In the genomic region with DNA sequence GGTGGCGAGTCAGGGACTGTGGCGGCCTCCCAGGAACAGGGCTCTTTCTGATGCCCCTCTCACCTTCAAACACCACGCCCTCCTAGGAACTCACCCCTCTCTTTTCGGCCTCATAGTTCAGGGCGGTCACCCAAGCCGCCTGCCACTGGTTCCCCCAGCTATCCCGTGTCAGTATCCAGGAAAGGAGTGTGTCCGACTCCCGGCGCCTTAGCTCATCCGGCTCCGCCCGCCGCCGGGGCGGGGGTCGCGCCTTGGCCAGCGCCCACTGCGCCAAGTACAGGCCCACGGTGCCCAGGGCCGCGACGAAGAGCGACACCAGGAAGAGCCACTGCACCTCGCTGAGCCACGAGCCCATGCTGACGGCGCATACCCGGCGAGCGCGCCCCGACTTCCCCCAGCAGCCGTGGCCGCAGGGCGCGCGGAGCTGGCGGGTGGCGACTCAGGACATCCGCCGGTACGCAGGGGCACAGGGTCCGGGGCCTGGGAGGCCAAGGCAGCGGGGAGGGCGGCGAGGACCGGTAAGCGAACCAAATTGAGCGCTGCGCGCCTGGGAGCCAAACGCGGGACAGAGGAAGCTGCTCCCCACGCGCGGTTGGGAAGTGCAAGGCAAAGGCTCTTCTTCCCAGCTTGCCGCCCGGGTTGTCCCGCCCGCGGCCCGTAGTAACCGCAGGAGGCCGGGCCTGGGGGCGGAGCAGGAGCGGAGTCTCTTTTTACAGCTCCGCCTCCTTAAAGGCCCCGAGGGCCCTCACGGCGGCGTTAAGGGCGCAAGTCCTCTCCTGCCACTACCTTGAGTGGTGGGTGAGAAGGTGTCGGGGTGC, we compare ENCODE assay signal across 8 mouse cellular contexts. TPM values are rescaled to one million over a fixed set of nuclear protein-coding genes. Genes with fewer than 3 reads are reported as not detected.
A peak's percentile ranks its signal among the peaks of the same experiment; 100 is the strongest.
DNase-seq lines count a peak whose midpoint lies in the region; ATAC-seq and TF ChIP-seq lines count a peak whose summit lies in the region.

No protein-coding gene starts in this region.

- H3K27ac ChIP-seq in gastrocnemius, adult 2 months = peak overlapping the region; percentile 99
- peak overlapping the region; percentile 85 for H3K27ac ChIP-seq in hindbrain, postnatal 0 days
- H3K27ac ChIP-seq in left cerebral cortex, adult 2 months = peak overlapping the region; percentile 76
- H3K27ac ChIP-seq in macrophage = no peak overlapping the region

- under 1% methylated on average over 73 of the region's 75 CpGs for WGBS in hindbrain, postnatal 0 days
- under 1% methylated on average over 75 of the region's 75 CpGs for WGBS in macrophage (ENCODE audit: missing documents)

- no peaks in the 10 kb centered on the region for H3K36me3 ChIP-seq in hindbrain, postnatal 0 days (ENCODE audit: insufficient read depth, low read length)
- H3K36me3 ChIP-seq in macrophage (ENCODE audit: inconsistent target) = no peaks in the 10 kb centered on the region

- peaks cover 9% of the 10 kb centered on the region for H3K4me1 ChIP-seq in hindbrain, postnatal 0 days (ENCODE audit: insufficient read depth, low read length)

- intact Hi-C loops in gastrocnemius, adult 2 months (cut with DNase I) = loop anchor here (1.0 to 2.0 kb wide), 3 partner anchors 40 to 71 kb away; a partner anchor contains a TSS
- intact Hi-C loops in left cerebral cortex, adult 2 months (cut with DNase I) = loop anchor here (1.0 to 2.0 kb wide), 2 partner anchors 40 to 71 kb away; a partner anchor contains a TSS

- peak; percentile 95 for DNase-seq in gastrocnemius, adult 2 months
- peak; percentile 89 for DNase-seq in hindbrain, postnatal 0 days (ENCODE audit: low spot score)
- DNase-seq in left cerebral cortex, adult 2 months (ENCODE audit: extremely low spot score in 1 of 2, low spot score in 2 of 2) = peak; percentile 86 to 90
- peak; percentile 64 for DNase-seq in retina, postnatal 7 days (ENCODE audit: low read depth, low spot score)
- peak; percentile 87 to 90 for DNase-seq in urinary bladder, adult 18-20 months (ENCODE audit: low spot score in 2 of 2)

- no peaks in the 10 kb centered on the region for H3K79me2 ChIP-seq in macrophage (ENCODE audit: inconsistent target)

- H3K9me3 ChIP-seq in hindbrain, postnatal 0 days (ENCODE audit: low read length) = no peaks in the 10 kb centered on the region

- peak overlapping the region; percentile 83 for H3K4me2 ChIP-seq in hindbrain, postnatal 0 days (ENCODE audit: low read depth, low read length)

- H3K4me3 ChIP-seq in gastrocnemius, adult 2 months = peak overlapping the region; percentile 98
- H3K4me3 ChIP-seq in hindbrain, postnatal 0 days (ENCODE audit: low read length) = peak overlapping the region; percentile 64
- H3K4me3 ChIP-seq in left cerebral cortex, adult 2 months = peak overlapping the region; percentile 83
- H3K4me3 ChIP-seq in macrophage (ENCODE audit: inconsistent target) = peak overlapping the region; percentile 55

- H3K27me3 ChIP-seq in hindbrain, postnatal 0 days (ENCODE audit: insufficient read depth, low read length) = no peaks in the 10 kb centered on the region

- H3K9ac ChIP-seq in hindbrain, postnatal 0 days (replicated peaks; ENCODE audit: low read length) = peak overlapping the region; percentile 85

- peak; percentile 22; the same call in 1 of the 2 replicates for TF ChIP-seq CTCF in gastrocnemius, adult 2 months (IDR thresholded peaks at IDR 0.05)
- TF ChIP-seq CTCF in hindbrain, postnatal 0 days (IDR thresholded peaks at IDR 0.05; ENCODE audit: low read depth) = no peak
- no peak; the same call in none of the 2 replicates for TF ChIP-seq CTCF in left cerebral cortex, adult 2 months (IDR thresholded peaks at IDR 0.05)

- peak; percentile 88 for ATAC-seq in activated CD4-positive, CD25-positive, alpha-beta regulatory T cell, adult 4 months
- peak; percentile 93 for ATAC-seq in common myeloid progenitor, adult 5-6 weeks (replicated peaks; ENCODE audit: low read depth, poor library complexity, severe bottlenecking)
- ATAC-seq in hindbrain, postnatal 0 days = peak; percentile 92

RNA-seq across cellular contexts. Expression of a gene that starts 40.2 kb away (rescaled TPM):
- polyA plus RNA-seq in activated CD4-positive, CD25-positive, alpha-beta regulatory T cell, adult 4 months (2017; shearing (Covaris generic)) = 1 to 10 TPM; 6.3 to 7.9 TPM
- total RNA-seq in common myeloid progenitor, adult 5-6 weeks (2017) = 20.3 and 29.3 TPM in 2 replicates
- 100 to 1,000 TPM; 203 to 277 TPM for total RNA-seq in gastrocnemius, adult 2 months (2021)
- 20.7 and 47.7 TPM in 2 replicates for total RNA-seq in hindbrain, postnatal 0 days (2014; rRNA removed)
- polyA plus RNA-seq in hindbrain, postnatal 0 days (2015; fragmentation: Nextera tagmentation; extraction: Ambion mirVana) = 13.5 and 16.8 TPM in 2 replicates
- 10 to 100 TPM; 14.4 to 18.5 TPM for total RNA-seq in left cerebral cortex, adult 2 months (2021)
- 10 to 100 TPM in 19 of 26 experiments, 1 to 10 TPM in 7; 5.0 to 22.7 (median 13.6) TPM for total RNA-seq in macrophage (2018; cell fraction: chromatin; rRNA removed)
- 10 to 100 TPM in 24 of 26 experiments, 1 to 10 TPM in 2; 7.6 to 20.1 (median 15.0) TPM for total RNA-seq in macrophage (2018; cell fraction: cytosol; rRNA removed)
- 10 to 100 TPM in 24 of 26 experiments, 1 to 10 TPM in 2; 8.1 to 35.8 (median 17.6) TPM for total RNA-seq in macrophage (2018; cell fraction: nucleus; rRNA removed)
- 8.6 to 22.8 TPM (median 15.3 TPM) in 3 replicates for polyA plus RNA-seq in macrophage (2018)

RNA-seq across cellular contexts. Expression of a gene that starts 40.3 kb away (rescaled TPM):
- polyA plus RNA-seq in activated CD4-positive, CD25-positive, alpha-beta regulatory T cell, adult 4 months (2017; shearing (Covaris generic)) = 1 to 10 TPM; 7.4 to 7.7 TPM
- 14.7 and 20.9 TPM in 2 replicates for total RNA-seq in common myeloid progenitor, adult 5-6 weeks (2017)
- 1 to 10 TPM; 7.4 to 9.1 TPM for total RNA-seq in gastrocnemius, adult 2 months (2021)
- 28.7 and 42.6 TPM in 2 replicates for total RNA-seq in hindbrain, postnatal 0 days (2014; rRNA removed)
- 8.7 TPM in 2 replicates for polyA plus RNA-seq in hindbrain, postnatal 0 days (2015; fragmentation: Nextera tagmentation; extraction: Ambion mirVana)
- 10 to 100 TPM; 30.8 to 31.5 TPM for total RNA-seq in left cerebral cortex, adult 2 months (2021)
- 100 to 1,000 TPM in 17 of 26 experiments, 10 to 100 TPM in 9; 78.4 to 290 (median 111) TPM for total RNA-seq in macrophage (2018; cell fraction: chromatin; rRNA removed)
- total RNA-seq in macrophage (2018; cell fraction: cytosol; rRNA removed) = 10 to 100 TPM; 26.5 to 50.0 (median 35.2) TPM
- 100 to 1,000 TPM in 6 of 26 experiments, 10 to 100 TPM in 20; 57.1 to 122 (median 88.7) TPM for total RNA-seq in macrophage (2018; cell fraction: nucleus; rRNA removed)
- polyA plus RNA-seq in macrophage (2018) = 18.7 to 27.0 TPM (median 20.6 TPM) in 3 replicates
